Mouse (Mus musculus): ENCODE results near the gene Rps4x. TPM values are rescaled to one million over a fixed set of nuclear protein-coding genes. Genes with fewer than 3 reads are reported as not detected.

Rps4x gene
- total RNA-seq, 2 experiments from 2014 or later = 559 to 636 TPM

DNA sequence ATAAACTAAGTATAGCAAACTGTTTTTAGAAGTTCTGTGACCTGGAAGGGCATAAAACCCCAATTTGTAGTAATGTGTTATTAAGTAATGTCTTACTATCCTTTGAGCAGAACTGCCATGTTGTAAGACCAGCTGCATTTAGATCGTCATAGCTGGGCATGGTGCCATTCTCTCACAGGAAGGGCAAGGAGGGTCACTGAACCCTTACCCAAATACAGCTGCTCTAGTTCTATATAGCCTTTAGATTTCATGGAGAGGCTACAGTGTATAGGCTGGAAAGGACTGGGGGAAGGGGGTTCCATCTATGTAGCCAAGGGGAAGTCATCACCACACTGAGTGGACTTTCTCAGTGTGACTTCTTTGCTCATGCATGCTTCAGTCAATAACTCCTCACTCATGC is 48.0 kb downstream of the Rps4x start:
- no peak for DNase-seq (ENCODE audit: extremely low spot score in 1 of 2, low spot score in 2 of 2)
- intact Hi-C loops (cut with DNase I) = no loop called here

Other genes with a start within 250 kb of the Rps4x start
- gene Rtl5, start 118.1 kb downstream of the Rps4x start, total RNA-seq (2021) = 10 to 100 TPM in 1 of 2 experiments, 1 to 10 TPM in 1; 9.6 to 13.9 TPM
- 10 to 100 TPM; 18.4 to 33.5 TPM for gene Pin4, start 69.9 kb downstream of the Rps4x start, total RNA-seq (2021)
- under 1 TPM; 0.51 to 0.60 TPM for gene Ercc6l, start 32.3 kb downstream of the Rps4x start, total RNA-seq (2021)
- gene Cited1, start 62.8 kb upstream of the Rps4x start, total RNA-seq (2021) = 1 to 10 TPM; 3.6 to 3.7 TPM